Mouse (Mus musculus): ENCODE results near the gene Rbfox2.

DNA sequence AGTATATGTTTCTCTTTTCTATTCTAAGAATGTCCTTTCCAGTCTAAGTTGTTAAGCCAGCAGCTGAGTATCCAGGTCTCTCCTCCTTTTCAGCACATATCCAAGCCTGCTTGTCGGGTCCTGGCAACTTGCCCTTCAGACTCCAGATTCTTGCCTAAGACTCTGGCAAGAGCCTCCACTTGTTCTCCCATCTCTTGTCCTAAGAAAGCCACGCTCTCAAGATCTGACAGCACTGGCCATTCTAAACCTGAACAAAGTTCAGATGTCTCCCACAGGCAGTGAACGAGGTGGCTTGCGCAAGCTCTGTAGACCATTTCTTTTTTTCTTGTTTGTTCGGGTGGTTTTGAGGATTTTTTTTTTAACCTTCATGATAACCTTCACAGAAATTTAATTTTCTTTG, 110.0 kb downstream of the Rbfox2 start:
- TF ChIP-seq POLR2A (IDR thresholded peaks at IDR 0.05; ENCODE audit: low read depth, low read length) = no peak
- no peak for TF ChIP-seq CTCF (IDR thresholded peaks at IDR 0.05; ENCODE audit: borderline replicate concordance, insufficient read depth, low read length)
